Mouse (Mus musculus) hindbrain, embryonic 10.5 days (tissue): ENCODE results near the gene Tgif1. TPM values are rescaled to one million over a fixed set of nuclear protein-coding genes. Genes with fewer than 3 reads are reported as not detected.

Source experiments
- DNase-seq: peaks from one replicate; pipeline ENCODE4 v3.0.0-alpha.2; 2017; ENCODE audit warnings: low spot score
- H3K27ac ChIP-seq: fragments of 300-500 bp; sonication (generic); 2 replicates; pipeline ENCODE4 v1.5.1; 2016; ENCODE audit warnings: mild to moderate bottlenecking, moderate library complexity
- H3K27me3 ChIP-seq: fragments of 300-500 bp; sonication (generic); 2 replicates; pipeline ENCODE4 v1.6.1; 2016; ENCODE audit warnings: mild to moderate bottlenecking; ENCODE audit not compliant: poor library complexity, insufficient read depth, severe bottlenecking
- H3K36me3 ChIP-seq: fragments of 300-500 bp; sonication (generic); 2 replicates; pipeline ENCODE4 v1.6.1; 2016; ENCODE audit warnings: mild to moderate bottlenecking, moderate library complexity
- H3K4me1 ChIP-seq: fragments of 300-500 bp; sonication (generic); replicated peaks from 2 replicates; pipeline ENCODE4 v1.6.1; 2016; ENCODE audit warnings: mild to moderate bottlenecking
- H3K4me3 ChIP-seq: fragments of 300-500 bp; sonication (generic); 2 replicates; pipeline ENCODE4 v1.5.1; 2016; ENCODE audit warnings: mild to moderate bottlenecking, moderate library complexity
- H3K9me3 ChIP-seq: fragments of 300-500 bp; sonication (generic); 2 replicates; pipeline ENCODE4 v1.6.1; 2016; ENCODE audit warnings: mild to moderate bottlenecking, moderate library complexity
- WGBS: fragments of 180-500 bp; shearing (Covaris S2); methylation state at CpG from one replicate; pipeline ENCODE4 v1.1.7; 2016; 5-methylcytosine and 5-hydroxymethylcytosine counted together
- microRNA counts: library from miRNA; unstranded; fragments of <30 nt; microRNA quantifications from one replicate; lab custom pipeline; 2017
- polyA plus RNA-seq: library from polyadenylated mRNA; unstranded; fragments of >200 nt; fragmentation: Nextera tagmentation; extraction: Ambion mirVana; gene quantifications from 2 replicates; pipeline ENCODE4 v1.2.1, GENCODE M21; 2016

Gene Tgif1
- polyA plus RNA-seq, 1 experiment from 2014 or later, result 68.9 TPM

- Histone ChIP-seq H3K4me1 (peaks cover 14% of the 10 kb centered on the region), H3K9me3 (no peaks in the 10 kb centered on the region), H3K36me3 (no peaks in the 10 kb centered on the region), H3K4me3 (no peak overlapping the region), H3K27me3 (peaks cover 12% of the 10 kb centered on the region; the same call in 1 of the 2 replicates), H3K27ac (no peak overlapping the region)
- 92% methylated on average over 2 of the region's 2 CpGs for WGBS
- no peak for DNase-seq
Measured at GRCm38 (mm10) chr17:70806600-70806999, 46.7 kb downstream of the Tgif1 start.

GRCm38 (mm10) chr17:70805866-70806265, 47.5 kb downstream of the Tgif1 start:
- DNase-seq, result no peak
- peaks cover 12% of the 10 kb centered on the region; the same call in 1 of the 2 replicates for H3K27me3 ChIP-seq
- 92% methylated on average over 9 of the region's 9 CpGs for WGBS
- H3K27ac ChIP-seq, result no peak overlapping the region
- H3K4me3 ChIP-seq, result no peak overlapping the region
- H3K9me3 ChIP-seq, result no peaks in the 10 kb centered on the region
- H3K36me3 ChIP-seq, result no peaks in the 10 kb centered on the region
- H3K4me1 ChIP-seq, result peaks cover 14% of the 10 kb centered on the region

- no peaks in the 10 kb centered on the region for H3K4me1 ChIP-seq
- H3K27ac ChIP-seq, result no peak overlapping the region
- H3K27me3 ChIP-seq, result no peaks in the 10 kb centered on the region
- H3K36me3 ChIP-seq, result no peaks in the 10 kb centered on the region
- DNase-seq, result no peak
- H3K4me3 ChIP-seq, result no peak overlapping the region
- WGBS, result 84% methylated on average over 14 of the region's 14 CpGs
- no peaks in the 10 kb centered on the region for H3K9me3 ChIP-seq
Measured at GRCm38 (mm10) chr17:70802022-70802421, 51.3 kb downstream of the Tgif1 start.

- Histone ChIP-seq H3K4me3 (no peak overlapping the region), H3K36me3 (no peaks in the 10 kb centered on the region), H3K27ac (no peak overlapping the region), H3K9me3 (no peaks in the 10 kb centered on the region), H3K4me1 (peaks cover 10% of the 10 kb centered on the region), H3K27me3 (no peaks in the 10 kb centered on the region)
- 81% methylated on average over 4 of the region's 4 CpGs for WGBS
- DNase-seq, result no peak
Measured at GRCm38 (mm10) chr17:70799266-70799665, 54.1 kb downstream of the Tgif1 start.

- no peak overlapping the region for H3K4me3 ChIP-seq
- H3K36me3 ChIP-seq, result no peaks in the 10 kb centered on the region
- no peaks in the 10 kb centered on the region for H3K9me3 ChIP-seq
- DNase-seq, result no peak
- WGBS, result 87% methylated on average over 1 of the region's 1 CpGs
- H3K27ac ChIP-seq, result 0 out of 2 replicates have a peak overlapping the region, but pooled peaks have one; percentile 40
- H3K4me1 ChIP-seq, result peaks cover 20% of the 10 kb centered on the region
- no peaks in the 10 kb centered on the region for H3K27me3 ChIP-seq
Measured at GRCm38 (mm10) chr17:70797773-70798045, 55.6 kb downstream of the Tgif1 start.

GRCm38 (mm10) chr17:70796940-70797772, 56.2 kb downstream of the Tgif1 start:
- 83% methylated on average over 8 of the region's 8 CpGs for WGBS
- Histone ChIP-seq H3K27ac (0 out of 2 replicates have a peak overlapping the region, but pooled peaks have one; percentile 40), H3K9me3 (no peaks in the 10 kb centered on the region), H3K4me3 (no peak overlapping the region), H3K27me3 (no peaks in the 10 kb centered on the region), H3K4me1 (peaks cover 20% of the 10 kb centered on the region), H3K36me3 (no peaks in the 10 kb centered on the region)
- no peak for DNase-seq

- 67% methylated on average over 4 of the region's 4 CpGs for WGBS
- no peak overlapping the region for H3K4me3 ChIP-seq
- peak overlapping the region; percentile 81 for H3K27ac ChIP-seq
- no peak for DNase-seq
- H3K4me1 ChIP-seq, result peaks cover 24% of the 10 kb centered on the region
- no peaks in the 10 kb centered on the region for H3K9me3 ChIP-seq
- no peaks in the 10 kb centered on the region for H3K27me3 ChIP-seq
- no peaks in the 10 kb centered on the region for H3K36me3 ChIP-seq
Measured at GRCm38 (mm10) chr17:70795196-70795595, 58.1 kb downstream of the Tgif1 start.

- no peaks in the 10 kb centered on the region for H3K36me3 ChIP-seq
- peaks cover 24% of the 10 kb centered on the region for H3K4me1 ChIP-seq
- no peak for DNase-seq
- no peaks in the 10 kb centered on the region for H3K27me3 ChIP-seq
- peak overlapping the region; percentile 81 for H3K27ac ChIP-seq
- no peaks in the 10 kb centered on the region for H3K9me3 ChIP-seq
- 52% methylated on average over 6 of the region's 6 CpGs for WGBS
- H3K4me3 ChIP-seq, result no peak overlapping the region
Measured at GRCm38 (mm10) chr17:70794722-70795121, 58.6 kb downstream of the Tgif1 start.

- H3K4me3 ChIP-seq, result peak overlapping the region; percentile 16; the same call in 1 of the 2 replicates
- 9% methylated on average over 7 of the region's 7 CpGs for WGBS
- H3K27me3 ChIP-seq, result no peaks in the 10 kb centered on the region
- no peaks in the 10 kb centered on the region for H3K36me3 ChIP-seq
- H3K9me3 ChIP-seq, result no peaks in the 10 kb centered on the region
- peak; percentile 74 for DNase-seq
- H3K27ac ChIP-seq, result peak overlapping the region; percentile 81
- peaks cover 24% of the 10 kb centered on the region for H3K4me1 ChIP-seq
Measured at GRCm38 (mm10) chr17:70794291-70794690, 59.1 kb downstream of the Tgif1 start.

MicroRNAs within 50 kb of the gene (microRNA counts, 519-probe panel; counts per million panel counts)
- microRNA mmu-miR-1195 (lab: Ali Mortazavi, UCI), result 1,255 counts per million, percentile 77 among the panel's probes with 10 or more counts

Other genes starting within 250 kb of the Tgif1 start
- 0.99 and 2.7 TPM in 2 replicates for gene Myom1, start 149.1 kb upstream of the Tgif1 start, polyA plus RNA-seq
- gene Myl12a, start 149.3 kb upstream of the Tgif1 start, polyA plus RNA-seq, result 427 and 441 TPM in 2 replicates